In genomic region chr11:57467159-57468110, GRCm38 (mm10) we compare ENCODE assay signal across 8 mouse cellular contexts. TPM values are rescaled to one million over a fixed set of nuclear protein-coding genes. Genes with fewer than 3 reads are reported as not detected.
DNase-seq lines count a peak whose midpoint lies in the region; ATAC-seq and TF ChIP-seq lines count a peak whose summit lies in the region.

No protein-coding gene starts in this region.

- WGBS in kidney, adult 2 months = 56% methylated on average over 23 of the region's 23 CpGs
- WGBS in limb, embryonic 11.5 days = 61% methylated on average over 23 of the region's 23 CpGs
- 54% methylated on average over 23 of the region's 23 CpGs for WGBS in midbrain, embryonic 16.5 days

- H3K4me3 ChIP-seq in kidney, adult 2 months (ENCODE audit: insufficient read depth, low read depth, low read length) = no peak overlapping the region
- no peak overlapping the region for H3K4me3 ChIP-seq in limb, embryonic 11.5 days (ENCODE audit: low read depth, low read length)
- no peak overlapping the region for H3K4me3 ChIP-seq in midbrain, embryonic 16.5 days (ENCODE audit: low read depth, low read length)

- H3K9ac ChIP-seq in limb, embryonic 11.5 days (ENCODE audit: low read length) = no peak overlapping the region
- no peak overlapping the region; the same call in 1 of the 2 replicates for H3K9ac ChIP-seq in midbrain, embryonic 16.5 days (ENCODE audit: low read depth, low read length)

- no peak for TF ChIP-seq POLR2A in kidney, adult 2 months (IDR thresholded peaks at IDR 0.05; ENCODE audit: low read depth, low read length)

- no peaks in the 10 kb centered on the region for H3K4me1 ChIP-seq in kidney, adult 2 months (ENCODE audit: control insufficient read depth, insufficient read depth, low read length)
- no peaks in the 10 kb centered on the region for H3K4me1 ChIP-seq in limb, embryonic 11.5 days (ENCODE audit: control insufficient read depth, insufficient read depth, low read length)
- H3K4me1 ChIP-seq in midbrain, embryonic 16.5 days (ENCODE audit: control insufficient read depth, insufficient read depth, low read length) = peaks cover 3% of the 10 kb centered on the region; the same call in 1 of the 2 replicates

- peak; percentile 20 for DNase-seq in 3134 (ENCODE audit: extremely low read depth, insufficient read length, low spot score)
- peak; percentile 48 to 85 for DNase-seq in adrenal gland, adult (ENCODE audit: inconsistent age in 2 of 2, low spot score in 1 of 2)
- DNase-seq in embryo, embryonic 10.5 days (ENCODE audit: low spot score) = peak; percentile 88
- DNase-seq in heart, adult 18-20 months = peak; percentile 45 to 74
- peak; percentile 50 for DNase-seq in kidney, adult 2 months
- DNase-seq in limb, embryonic 11.5 days (ENCODE audit: low spot score) = peak; percentile 83
- peak; percentile 6 to 11 for DNase-seq in spleen, postnatal 36 days (ENCODE audit: low spot score in 2 of 2)

- H3K27ac ChIP-seq in kidney, adult 2 months (ENCODE audit: insufficient read depth, low read depth, low read length) = no peak overlapping the region
- no peak overlapping the region for H3K27ac ChIP-seq in limb, embryonic 11.5 days (replicated peaks; ENCODE audit: low read depth, low read length)
- peak overlapping the region; percentile 28 for H3K27ac ChIP-seq in midbrain, embryonic 16.5 days (ENCODE audit: low read length)

- H3K27me3 ChIP-seq in kidney, adult 2 months (replicated peaks; ENCODE audit: control insufficient read depth, insufficient read depth, low read length) = no peaks in the 10 kb centered on the region
- no peaks in the 10 kb centered on the region for H3K27me3 ChIP-seq in limb, embryonic 11.5 days (ENCODE audit: control insufficient read depth, insufficient read depth, low read length)
- no peaks in the 10 kb centered on the region for H3K27me3 ChIP-seq in midbrain, embryonic 16.5 days (ENCODE audit: control insufficient read depth, insufficient read depth, low read depth, low read length)

- peak; percentile 87 for TF ChIP-seq CTCF in kidney, adult 2 months (conservative IDR thresholded peaks at IDR 0.05; ENCODE audit: insufficient read depth, insufficient read length, low read depth, low read length)

- H3K9me3 ChIP-seq in limb, embryonic 11.5 days (ENCODE audit: control insufficient read depth, low read length) = no peaks in the 10 kb centered on the region
- H3K9me3 ChIP-seq in midbrain, embryonic 16.5 days (replicated peaks; ENCODE audit: control insufficient read depth, low read length, poor library complexity, severe bottlenecking) = no peaks in the 10 kb centered on the region

- ATAC-seq in limb, embryonic 11.5 days (ENCODE audit: insufficient number of reproducible peaks, low FRiP score, low TSS enrichment, low read depth) = no peak
- ATAC-seq in midbrain, embryonic 16.5 days = peak; percentile 92

- H3K36me3 ChIP-seq in kidney, adult 2 months (ENCODE audit: control insufficient read depth, insufficient read depth, low read length) = no peaks in the 10 kb centered on the region
- no peaks in the 10 kb centered on the region for H3K36me3 ChIP-seq in limb, embryonic 11.5 days (ENCODE audit: control insufficient read depth, insufficient read depth, low read length)
- no peaks in the 10 kb centered on the region for H3K36me3 ChIP-seq in midbrain, embryonic 16.5 days (ENCODE audit: control insufficient read depth, insufficient read depth, low read length)

- no peak overlapping the region for H3K4me2 ChIP-seq in limb, embryonic 11.5 days (ENCODE audit: low read depth, severe bottlenecking)
- H3K4me2 ChIP-seq in midbrain, embryonic 16.5 days (ENCODE audit: low read length) = peak overlapping the region; percentile 19; the same call in 1 of the 2 replicates

RNA-seq across cellular contexts. Expression of gene Fam114a2, which starts 51.0 kb away (rescaled TPM):
- 10 to 100 TPM; 40.2 to 40.9 TPM for total RNA-seq in heart, adult 18-20 months (2021)
- 28.9 and 31.5 TPM in 2 replicates for polyA plus RNA-seq in kidney, adult 2 months (2012; rRNA removed)
- 48.9 and 50.1 TPM in 2 replicates for polyA plus RNA-seq in limb, embryonic 11.5 days (2014; fragmentation: Nextera tagmentation; extraction: Ambion mirVana)
- 77.4 and 88.9 TPM in 2 replicates for polyA plus RNA-seq in midbrain, embryonic 16.5 days (2015; fragmentation: Nextera tagmentation; extraction: Ambion mirVana)

RNA-seq across cellular contexts. Expression of gene Mfap3, which starts 51.0 kb away (rescaled TPM):
- total RNA-seq in heart, adult 18-20 months (2021) = 10 to 100 TPM; 10.4 to 12.6 TPM
- polyA plus RNA-seq in kidney, adult 2 months (2012; rRNA removed) = 10.6 and 11.2 TPM in 2 replicates
- polyA plus RNA-seq in limb, embryonic 11.5 days (2014; fragmentation: Nextera tagmentation; extraction: Ambion mirVana) = 52.6 and 53.4 TPM in 2 replicates
- 63.8 and 64.3 TPM in 2 replicates for polyA plus RNA-seq in midbrain, embryonic 16.5 days (2015; fragmentation: Nextera tagmentation; extraction: Ambion mirVana)

Comparison
In these comparisons a context has a peak if more than half of its experiments do, and no peak if none do; other contexts are left out.
1. DNase-seq: peak in every context shown above with its lines; median percentile 88 in embryo, embryonic 10.5 days; 83 in limb, embryonic 11.5 days; 66 in adrenal gland, adult; 60 in heart, adult 18-20 months; 50 in kidney, adult 2 months; 20 in 3134; 8 in spleen, postnatal 36 days.